Comparison of ENCODE assay signal across 8 mouse cellular contexts in genomic region chr4:125115081-125115480, GRCm38 (mm10). TPM values are rescaled to one million over a fixed set of nuclear protein-coding genes. Genes with fewer than 3 reads are reported as not detected.
DNase-seq lines count a peak whose midpoint lies in the region; ATAC-seq and TF ChIP-seq lines count a peak whose summit lies in the region.

No protein-coding gene starts in this region.

- H3K27ac ChIP-seq in hindbrain, embryonic 10.5 days, result peak overlapping the region; percentile 68
- no peak overlapping the region for H3K27ac ChIP-seq in hindbrain, embryonic 14.5 days
- H3K27ac ChIP-seq in testis, adult 2 months (ENCODE audit: control insufficient read depth, insufficient read depth, low read depth, low read length), result peak overlapping the region; percentile 40
- H3K27ac ChIP-seq in limb, embryonic 11.5 days (replicated peaks; ENCODE audit: low read depth, low read length), result peak overlapping the region; percentile 55

- DNase-seq in hindbrain, embryonic 10.5 days (ENCODE audit: low spot score), result no peak
- DNase-seq in hindbrain, embryonic 14.5 days (ENCODE audit: low spot score), result no peak
- no peak for DNase-seq in testis, postnatal 14 days (ENCODE audit: low spot score)
- DNase-seq in limb, embryonic 11.5 days (ENCODE audit: low spot score), result no peak
- DNase-seq in cerebellum, adult 9-11 months, result no peak
- no peak for DNase-seq in adrenal gland, adult 18-20 months (ENCODE audit: low spot score in 2 of 2)
- no peak for DNase-seq in cerebellum, postnatal 36 days

- 86% methylated on average over 4 of the region's 4 CpGs for WGBS in hindbrain, embryonic 10.5 days
- WGBS in hindbrain, embryonic 14.5 days, result 79% methylated on average over 4 of the region's 4 CpGs
- 78% methylated on average over 4 of the region's 4 CpGs for WGBS in limb, embryonic 11.5 days

- peaks cover 25% of the 10 kb centered on the region for H3K36me3 ChIP-seq in hindbrain, embryonic 10.5 days
- H3K36me3 ChIP-seq in hindbrain, embryonic 14.5 days (replicated peaks; ENCODE audit: control insufficient read depth, insufficient read depth), result peaks cover 25% of the 10 kb centered on the region
- H3K36me3 ChIP-seq in testis, adult 2 months (ENCODE audit: control insufficient read depth, insufficient read depth, low read length), result no peaks in the 10 kb centered on the region; the same call in 1 of the 2 replicates
- no peaks in the 10 kb centered on the region; the same call in 1 of the 2 replicates for H3K36me3 ChIP-seq in limb, embryonic 11.5 days (ENCODE audit: control insufficient read depth, insufficient read depth, low read length)

- TF ChIP-seq CTCF in testis, adult 2 months (IDR thresholded peaks at IDR 0.05; ENCODE audit: control insufficient read depth, insufficient read depth, insufficient replicate concordance, low read depth, low read length), result no peak

- peaks cover 5% of the 10 kb centered on the region; the same call in 1 of the 2 replicates for H3K27me3 ChIP-seq in hindbrain, embryonic 10.5 days (ENCODE audit: insufficient read depth, poor library complexity, severe bottlenecking)
- no peaks in the 10 kb centered on the region for H3K27me3 ChIP-seq in hindbrain, embryonic 14.5 days (ENCODE audit: control insufficient read depth, insufficient read depth, low read length)
- H3K27me3 ChIP-seq in testis, adult 2 months (ENCODE audit: control insufficient read depth, insufficient read depth, low read length), result no peaks in the 10 kb centered on the region
- H3K27me3 ChIP-seq in limb, embryonic 11.5 days (ENCODE audit: control insufficient read depth, insufficient read depth, low read length), result no peaks in the 10 kb centered on the region

- no peak overlapping the region for H3K4me2 ChIP-seq in hindbrain, embryonic 14.5 days (replicated peaks)
- H3K4me2 ChIP-seq in limb, embryonic 11.5 days (ENCODE audit: low read depth, severe bottlenecking), result no peak overlapping the region

- H3K9me3 ChIP-seq in hindbrain, embryonic 10.5 days, result no peaks in the 10 kb centered on the region
- H3K9me3 ChIP-seq in hindbrain, embryonic 14.5 days (ENCODE audit: control insufficient read depth, low read length), result no peaks in the 10 kb centered on the region
- no peaks in the 10 kb centered on the region for H3K9me3 ChIP-seq in limb, embryonic 11.5 days (ENCODE audit: control insufficient read depth, low read length)

- no peak for ATAC-seq in hindbrain, embryonic 14.5 days (ENCODE audit: low FRiP score)
- ATAC-seq in limb, embryonic 11.5 days (ENCODE audit: insufficient number of reproducible peaks, low FRiP score, low TSS enrichment, low read depth), result peak; percentile 3; the same call in 1 of the 2 replicates

- H3K4me3 ChIP-seq in hindbrain, embryonic 10.5 days, result no peak overlapping the region
- no peak overlapping the region for H3K4me3 ChIP-seq in hindbrain, embryonic 14.5 days (replicated peaks; ENCODE audit: low read length)
- no peak overlapping the region for H3K4me3 ChIP-seq in testis, adult 2 months (ENCODE audit: control insufficient read depth, low read depth, low read length)
- H3K4me3 ChIP-seq in limb, embryonic 11.5 days (ENCODE audit: low read depth, low read length), result no peak overlapping the region

- no peak for TF ChIP-seq POLR2A in testis, adult 2 months (IDR thresholded peaks at IDR 0.05; ENCODE audit: control insufficient read depth, low read depth, low read length)

- no peak overlapping the region for H3K9ac ChIP-seq in hindbrain, embryonic 14.5 days
- H3K9ac ChIP-seq in limb, embryonic 11.5 days (ENCODE audit: low read length), result no peak overlapping the region

- H3K4me1 ChIP-seq in hindbrain, embryonic 10.5 days (replicated peaks), result peaks cover 23% of the 10 kb centered on the region
- no peaks in the 10 kb centered on the region for H3K4me1 ChIP-seq in hindbrain, embryonic 14.5 days (replicated peaks; ENCODE audit: control insufficient read depth, insufficient read depth, low read length)
- peaks cover 3% of the 10 kb centered on the region for H3K4me1 ChIP-seq in testis, adult 2 months (ENCODE audit: control insufficient read depth, insufficient read depth, low read length)
- peaks cover 13% of the 10 kb centered on the region; the same call in 1 of the 2 replicates for H3K4me1 ChIP-seq in limb, embryonic 11.5 days (ENCODE audit: control insufficient read depth, insufficient read depth, low read length)

RNA-seq across cellular contexts. Expression of gene Zc3h12a, which starts 12.6 kb away (rescaled TPM):
- polyA plus RNA-seq in hindbrain, embryonic 10.5 days (2016; fragmentation: Nextera tagmentation; extraction: Ambion mirVana), result 0.20 and 0.65 TPM in 2 replicates
- polyA plus RNA-seq in hindbrain, embryonic 14.5 days (2014; fragmentation: Nextera tagmentation; extraction: Ambion mirVana), result 0.09 and 0.43 TPM in 2 replicates
- polyA plus RNA-seq in testis, adult 2 months (2012; rRNA removed), result 1.4 and 2.3 TPM in 2 replicates
- 0.63 and 0.82 TPM in 2 replicates for polyA plus RNA-seq in limb, embryonic 11.5 days (2014; fragmentation: Nextera tagmentation; extraction: Ambion mirVana)
- 1 to 10 TPM; 4.1 to 6.5 TPM for total RNA-seq in adrenal gland, adult 18-20 months (2021)

RNA-seq across cellular contexts. Expression of gene Meaf6, which starts 30.1 kb away (rescaled TPM):
- 85.1 and 92.8 TPM in 2 replicates for polyA plus RNA-seq in hindbrain, embryonic 10.5 days (2016; fragmentation: Nextera tagmentation; extraction: Ambion mirVana)
- 165 and 171 TPM in 2 replicates for polyA plus RNA-seq in hindbrain, embryonic 14.5 days (2014; fragmentation: Nextera tagmentation; extraction: Ambion mirVana)
- 63.2 and 67.3 TPM in 2 replicates for polyA plus RNA-seq in testis, adult 2 months (2012; rRNA removed)
- 90.1 and 97.4 TPM in 2 replicates for polyA plus RNA-seq in limb, embryonic 11.5 days (2014; fragmentation: Nextera tagmentation; extraction: Ambion mirVana)
- total RNA-seq in adrenal gland, adult 18-20 months (2021), result 10 to 100 TPM; 24.0 to 29.2 TPM

RNA-seq across cellular contexts. Expression of gene Snip1, which starts 48.6 kb away (rescaled TPM):
- 29.2 and 30.7 TPM in 2 replicates for polyA plus RNA-seq in hindbrain, embryonic 10.5 days (2016; fragmentation: Nextera tagmentation; extraction: Ambion mirVana)
- polyA plus RNA-seq in hindbrain, embryonic 14.5 days (2014; fragmentation: Nextera tagmentation; extraction: Ambion mirVana), result 23.7 and 26.2 TPM in 2 replicates
- 17.2 and 19.1 TPM in 2 replicates for polyA plus RNA-seq in testis, adult 2 months (2012; rRNA removed)
- 40.4 and 41.6 TPM in 2 replicates for polyA plus RNA-seq in limb, embryonic 11.5 days (2014; fragmentation: Nextera tagmentation; extraction: Ambion mirVana)
- 10 to 100 TPM; 16.9 to 20.7 TPM for total RNA-seq in adrenal gland, adult 18-20 months (2021)

RNA-seq across cellular contexts. Expression of gene Dnali1, which starts 49.6 kb away (rescaled TPM):
- 0.36 and 0.92 TPM in 2 replicates for polyA plus RNA-seq in hindbrain, embryonic 10.5 days (2016; fragmentation: Nextera tagmentation; extraction: Ambion mirVana)
- polyA plus RNA-seq in hindbrain, embryonic 14.5 days (2014; fragmentation: Nextera tagmentation; extraction: Ambion mirVana), result 1.5 and 1.8 TPM in 2 replicates
- 185 and 189 TPM in 2 replicates for polyA plus RNA-seq in testis, adult 2 months (2012; rRNA removed)
- 0.09 TPM in 2 replicates for polyA plus RNA-seq in limb, embryonic 11.5 days (2014; fragmentation: Nextera tagmentation; extraction: Ambion mirVana)
- total RNA-seq in adrenal gland, adult 18-20 months (2021), result not detected
